Mouse (Mus musculus) spleen, postnatal 0 days (tissue): ENCODE measurements around the gene Lgals2. TPM values are rescaled to one million over a fixed set of nuclear protein-coding genes. Genes with fewer than 3 reads are reported as not detected.

Source experiments
- polyA plus RNA-seq: library from polyadenylated mRNA; unstranded; fragments of >200 nt; fragmentation: Nextera tagmentation; extraction: Ambion mirVana; gene quantifications from 2 replicates; pipeline ENCODE4 v1.2.1, GENCODE M21; 2015

Lgals2 gene
- polyA plus RNA-seq, result 2.3 and 2.9 TPM in 2 replicates

GRCm38 (mm10) chr15:78855303-78855965, at the start of gene Lgals2:
Gene Lgals2, minus strand, starts transcription at chr15:78855529.

GRCm38 (mm10) chr15:78899740-78900584, 44.6 kb upstream of the Lgals2 start, which contains the start of gene Sh3bp1:
Gene Sh3bp1, plus strand, starts transcription at chr15:78899768.

GRCm38 (mm10) chr15:78899409-78899739, 44.0 kb upstream of the Lgals2 start, which contains the start of gene Gm49510:
Gene Gm49510, plus strand, starts transcription at chr15:78899667.

GRCm38 (mm10) chr15:78876991-78877809, 21.9 kb upstream of the Lgals2 start, which contains the start of gene Gga1:
Gene Gga1, plus strand, starts transcription at chr15:78877190.

GRCm38 (mm10) chr15:78842371-78843163, 12.8 kb downstream of the Lgals2 start, which contains the start of gene Cdc42ep1:
Gene Cdc42ep1, plus strand, starts transcription at chr15:78842624.

GRCm38 (mm10) chr15:78802776-78803391, 52.4 kb downstream of the Lgals2 start, which contains the start of gene Card10:
Gene Card10, minus strand, starts transcription at chr15:78803042.

Other genes with a start within 250 kb of the Lgals2 start
- 0.05 TPM in 2 replicates for gene Elfn2, start 136.8 kb downstream of the Lgals2 start, polyA plus RNA-seq
- gene Mfng, start 82.1 kb downstream of the Lgals2 start, polyA plus RNA-seq, result 12.7 and 15.6 TPM in 2 replicates
- 2.0 and 2.5 TPM in 2 replicates for gene Card10, start 52.5 kb downstream of the Lgals2 start, polyA plus RNA-seq
- gene Cdc42ep1, start 12.9 kb downstream of the Lgals2 start, polyA plus RNA-seq, result 19.1 and 24.8 TPM in 2 replicates
- gene Gga1, start 21.7 kb upstream of the Lgals2 start, polyA plus RNA-seq, result 20.4 and 24.6 TPM in 2 replicates
- 0.34 and 0.46 TPM in 2 replicates for gene Gm49510, start 44.1 kb upstream of the Lgals2 start, polyA plus RNA-seq
- 17.5 and 24.0 TPM in 2 replicates for gene Sh3bp1, start 44.2 kb upstream of the Lgals2 start, polyA plus RNA-seq
- 5.4 and 6.1 TPM in 2 replicates for gene Pdxp, start 58.4 kb upstream of the Lgals2 start, polyA plus RNA-seq
- gene Lgals1, start 71.2 kb upstream of the Lgals2 start, polyA plus RNA-seq, result 444 and 544 TPM in 2 replicates
- gene Nol12, start 79.4 kb upstream of the Lgals2 start, polyA plus RNA-seq, result 33.0 and 33.8 TPM in 2 replicates
- gene Triobp, start 92.2 kb upstream of the Lgals2 start, polyA plus RNA-seq, result 14.7 and 17.5 TPM in 2 replicates
- gene H1f0, start 172.9 kb upstream of the Lgals2 start, polyA plus RNA-seq, result 102 and 129 TPM in 2 replicates
- gene Galr3, start 186.4 kb upstream of the Lgals2 start, polyA plus RNA-seq, result 0.18 TPM in 1 of 2 replicates, not detected in the other
- 57.8 and 63.1 TPM in 2 replicates for gene Ankrd54, start 207.4 kb upstream of the Lgals2 start, polyA plus RNA-seq
- gene Eif3l, start 219.7 kb upstream of the Lgals2 start, polyA plus RNA-seq, result 108 and 112 TPM in 2 replicates